In the genomic region with DNA sequence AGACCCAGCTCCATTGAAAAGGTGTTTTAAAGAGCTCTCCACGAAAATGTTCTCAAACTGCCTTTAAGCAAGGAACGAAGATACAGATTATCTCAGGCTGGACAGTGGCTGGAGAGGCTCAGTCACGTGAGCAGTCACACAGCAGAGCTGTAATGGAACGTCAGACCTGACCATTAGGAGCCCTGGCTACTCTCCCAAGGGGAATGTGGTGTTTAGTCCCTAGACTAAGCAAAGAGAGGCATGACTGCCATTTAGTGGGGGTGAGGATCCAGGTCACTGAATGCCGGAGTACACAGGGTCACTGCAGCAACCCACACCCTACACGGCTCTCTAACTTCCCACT, we compare ENCODE assay signal across 11 mouse cellular contexts.
DNase-seq lines count a peak whose midpoint lies in the region; ATAC-seq lines count a peak whose summit lies in the region.
"Had no signal": no experiment of that assay in that cellular context is flagged by ENCODE, and none has a peak within 500 bp of the region (broad histone marks: within the 10 kb centered on the region; RNA-seq: fewer than 3 reads in every experiment).

No protein-coding gene starts in this region.

- no peak overlapping the region for H3K9ac ChIP-seq in kidney, embryonic 16.5 days (replicated peaks; ENCODE audit: low read length)
- no peak overlapping the region for H3K9ac ChIP-seq in midbrain, embryonic 11.5 days (ENCODE audit: low read length)
- H3K9ac ChIP-seq in midbrain, embryonic 13.5 days (replicated peaks), result no peak overlapping the region
- no peak overlapping the region for H3K9ac ChIP-seq in neural tube, embryonic 15.5 days (replicated peaks)
- H3K9ac ChIP-seq: limb, embryonic 15.5 days had no signal

- no peak overlapping the region for H3K4me2 ChIP-seq in kidney, embryonic 16.5 days (replicated peaks; ENCODE audit: low read depth, low read length)
- no peak overlapping the region for H3K4me2 ChIP-seq in midbrain, embryonic 11.5 days
- no peak overlapping the region for H3K4me2 ChIP-seq in midbrain, embryonic 13.5 days (replicated peaks)
- no peak overlapping the region for H3K4me2 ChIP-seq in neural tube, embryonic 15.5 days
- H3K4me2 ChIP-seq: limb, embryonic 15.5 days had no signal

- no peak overlapping the region for H3K4me3 ChIP-seq in heart, embryonic 10.5 days
- no peak overlapping the region for H3K4me3 ChIP-seq in kidney, embryonic 16.5 days (ENCODE audit: low read length)
- no peak overlapping the region for H3K4me3 ChIP-seq in midbrain, embryonic 11.5 days (ENCODE audit: low read depth, low read length)
- H3K4me3 ChIP-seq in midbrain, embryonic 13.5 days (replicated peaks), result no peak overlapping the region
- H3K4me3 ChIP-seq in neural tube, embryonic 15.5 days (replicated peaks), result no peak overlapping the region
- H3K4me3 ChIP-seq: limb, embryonic 15.5 days had no signal

- WGBS in heart, embryonic 10.5 days, result 50% methylated on average over 6 of the region's 6 CpGs
- WGBS in kidney, embryonic 16.5 days, result 73% methylated on average over 6 of the region's 6 CpGs
- WGBS in midbrain, embryonic 11.5 days, result 90% methylated on average over 6 of the region's 6 CpGs
- 94% methylated on average over 6 of the region's 6 CpGs for WGBS in midbrain, embryonic 13.5 days
- WGBS in neural tube, embryonic 15.5 days, result 88% methylated on average over 6 of the region's 6 CpGs

- peak overlapping the region; percentile 70 for H3K27ac ChIP-seq in heart, embryonic 10.5 days
- peak overlapping the region; percentile 26; the same call in 1 of the 2 replicates for H3K27ac ChIP-seq in kidney, embryonic 16.5 days (ENCODE audit: low read length)
- H3K27ac ChIP-seq in midbrain, embryonic 11.5 days (ENCODE audit: low read depth, low read length), result no peak overlapping the region
- no peak overlapping the region for H3K27ac ChIP-seq in midbrain, embryonic 13.5 days
- peak overlapping the region; percentile 30; the same call in 1 of the 2 replicates for H3K27ac ChIP-seq in neural tube, embryonic 15.5 days (replicated peaks)
- H3K27ac ChIP-seq: limb, embryonic 15.5 days had no signal

- H3K4me1 ChIP-seq in heart, embryonic 10.5 days, result peaks cover 16% of the 10 kb centered on the region
- no peaks in the 10 kb centered on the region for H3K4me1 ChIP-seq in kidney, embryonic 16.5 days (ENCODE audit: insufficient read depth, low read length)
- H3K4me1 ChIP-seq in midbrain, embryonic 11.5 days (ENCODE audit: control insufficient read depth, insufficient read depth, low read length), result no peaks in the 10 kb centered on the region
- peaks cover 22% of the 10 kb centered on the region for H3K4me1 ChIP-seq in midbrain, embryonic 13.5 days (replicated peaks)
- peaks cover 8% of the 10 kb centered on the region; the same call in 1 of the 2 replicates for H3K4me1 ChIP-seq in neural tube, embryonic 15.5 days
- H3K4me1 ChIP-seq: limb, embryonic 15.5 days had no signal

- 0 out of 2 replicates have a peak, but pooled peaks have one; percentile 7 for ATAC-seq in kidney, embryonic 16.5 days (ENCODE audit: low FRiP score, low TSS enrichment)
- peak; percentile 22; the same call in 1 of the 2 replicates for ATAC-seq in midbrain, embryonic 11.5 days (ENCODE audit: low FRiP score)
- no peak for ATAC-seq in midbrain, embryonic 13.5 days
- no peak for ATAC-seq in neural tube, embryonic 15.5 days (ENCODE audit: low FRiP score)

- intact Hi-C loops in heart, postnatal 36 days (cut with DNase I), result loop anchor here (10.0 kb wide), 1 partner anchor 571 kb away; no protein-coding TSS in a partner anchor

- no peaks in the 10 kb centered on the region for H3K27me3 ChIP-seq in heart, embryonic 10.5 days (ENCODE audit: insufficient read depth, poor library complexity, severe bottlenecking)
- no peaks in the 10 kb centered on the region for H3K27me3 ChIP-seq in kidney, embryonic 16.5 days (ENCODE audit: insufficient read depth, low read length)
- no peaks in the 10 kb centered on the region for H3K27me3 ChIP-seq in midbrain, embryonic 11.5 days (ENCODE audit: control insufficient read depth, insufficient read depth, low read length)
- H3K27me3 ChIP-seq in midbrain, embryonic 13.5 days, result no peaks in the 10 kb centered on the region
- no peaks in the 10 kb centered on the region for H3K27me3 ChIP-seq in neural tube, embryonic 15.5 days (replicated peaks)
- H3K27me3 ChIP-seq: limb, embryonic 15.5 days had no signal

- peaks cover 46% of the 10 kb centered on the region for H3K36me3 ChIP-seq in heart, embryonic 10.5 days
- peaks cover 63% of the 10 kb centered on the region for H3K36me3 ChIP-seq in kidney, embryonic 16.5 days (ENCODE audit: insufficient read depth, low read length)
- peaks cover 3% of the 10 kb centered on the region; the same call in 1 of the 2 replicates for H3K36me3 ChIP-seq in midbrain, embryonic 11.5 days (ENCODE audit: control insufficient read depth, insufficient read depth, low read length)
- H3K36me3 ChIP-seq in midbrain, embryonic 13.5 days, result peaks cover 44% of the 10 kb centered on the region
- peaks cover 47% of the 10 kb centered on the region for H3K36me3 ChIP-seq in neural tube, embryonic 15.5 days
- H3K36me3 ChIP-seq: G1E had no signal

- H3K9me3 ChIP-seq in heart, embryonic 10.5 days, result no peaks in the 10 kb centered on the region
- no peaks in the 10 kb centered on the region for H3K9me3 ChIP-seq in kidney, embryonic 16.5 days (ENCODE audit: low read length)
- no peaks in the 10 kb centered on the region for H3K9me3 ChIP-seq in midbrain, embryonic 11.5 days (ENCODE audit: control insufficient read depth, low read length)
- no peaks in the 10 kb centered on the region for H3K9me3 ChIP-seq in midbrain, embryonic 13.5 days
- H3K9me3 ChIP-seq in neural tube, embryonic 15.5 days (replicated peaks), result no peaks in the 10 kb centered on the region
- H3K9me3 ChIP-seq: limb, embryonic 15.5 days had no signal

- no peak for DNase-seq in heart, embryonic 10.5 days (ENCODE audit: low spot score)
- DNase-seq in heart, postnatal 36 days, result no peak
- DNase-seq in kidney, postnatal 25 days, result no peak
- no peak for DNase-seq in midbrain, embryonic 11.5 days (ENCODE audit: low spot score, missing footprints)
- DNase-seq: adrenal gland, postnatal 14 days; thymus, postnatal 4 days had no signal

Comparison
In these comparisons a context has a peak if more than half of its experiments do, and no peak if none do; other contexts are left out.
1. ATAC-seq: peak in kidney, embryonic 16.5 days (single experiment) and midbrain, embryonic 11.5 days (single experiment); none in midbrain, embryonic 13.5 days (single experiment) and neural tube, embryonic 15.5 days (single experiment).
2. H3K27ac ChIP-seq: peak in heart, embryonic 10.5 days (single experiment), kidney, embryonic 16.5 days (single experiment) and neural tube, embryonic 15.5 days (single experiment); none in midbrain, embryonic 11.5 days (single experiment) and midbrain, embryonic 13.5 days (single experiment).